21 mouse cellular contexts compared by ENCODE assay signal in genomic region chr6:98149043-98149813, GRCm38 (mm10).
A peak's percentile ranks its signal among the peaks of the same experiment; 100 is the strongest.
DNase-seq lines count a peak whose midpoint lies in the region; ATAC-seq and TF ChIP-seq lines count a peak whose summit lies in the region.
"Had no signal": no experiment of that assay in that cellular context is flagged by ENCODE, and none has a peak within 500 bp of the region (broad histone marks: within the 10 kb centered on the region; RNA-seq: fewer than 3 reads in every experiment).

No protein-coding gene starts in this region.

- peak; percentile 32 for DNase-seq in forebrain, embryonic 14.5 days (ENCODE audit: low spot score)
- DNase-seq in midbrain, embryonic 14.5 days: peak; percentile 21
- peak; percentile 49 for DNase-seq in limb, embryonic 14.5 days (ENCODE audit: low spot score)
- DNase-seq in hindbrain, postnatal 0 days (ENCODE audit: low spot score): no peak
- DNase-seq in lung, postnatal 25 days (ENCODE audit: low spot score): no peak
- DNase-seq: adrenal gland, adult 8-10 months; adrenal gland, postnatal 25 days; cerebellum, adult 11 months; cerebellum, adult 8-10 months; gastrocnemius, postnatal 10 days; gastrocnemius, postnatal 36 days; kidney, adult 11 months had no signal

- H3K36me3 ChIP-seq in forebrain, embryonic 14.5 days (ENCODE audit: control insufficient read depth, insufficient read depth, low read length): no peaks in the 10 kb centered on the region
- H3K36me3 ChIP-seq in forebrain, embryonic 13.5 days (ENCODE audit: poor library complexity, severe bottlenecking): no peaks in the 10 kb centered on the region
- H3K36me3 ChIP-seq in midbrain, embryonic 14.5 days (ENCODE audit: control insufficient read depth, insufficient read depth, low read length): no peaks in the 10 kb centered on the region
- H3K36me3 ChIP-seq in midbrain, embryonic 16.5 days (ENCODE audit: control insufficient read depth, insufficient read depth, low read length): no peaks in the 10 kb centered on the region
- H3K36me3 ChIP-seq in forebrain, embryonic 16.5 days (ENCODE audit: control insufficient read depth, insufficient read depth): no peaks in the 10 kb centered on the region
- no peaks in the 10 kb centered on the region for H3K36me3 ChIP-seq in limb, embryonic 14.5 days (ENCODE audit: control insufficient read depth, insufficient read depth, low read length)
- H3K36me3 ChIP-seq in hindbrain, postnatal 0 days (ENCODE audit: insufficient read depth, low read length): no peaks in the 10 kb centered on the region
- H3K36me3 ChIP-seq: hindbrain, embryonic 12.5 days; hindbrain, embryonic 15.5 days; intestine, embryonic 15.5 days had no signal

- no peak overlapping the region for H3K4me3 ChIP-seq in forebrain, embryonic 14.5 days (ENCODE audit: low read depth, low read length)
- no peak overlapping the region for H3K4me3 ChIP-seq in forebrain, embryonic 13.5 days
- H3K4me3 ChIP-seq in midbrain, embryonic 14.5 days (replicated peaks; ENCODE audit: low read depth, low read length): no peak overlapping the region
- H3K4me3 ChIP-seq in midbrain, embryonic 16.5 days (ENCODE audit: low read depth, low read length): no peak overlapping the region
- no peak overlapping the region for H3K4me3 ChIP-seq in forebrain, embryonic 16.5 days (replicated peaks; ENCODE audit: low read length)
- H3K4me3 ChIP-seq in limb, embryonic 14.5 days (replicated peaks; ENCODE audit: low read length): no peak overlapping the region
- H3K4me3 ChIP-seq in hindbrain, postnatal 0 days (ENCODE audit: low read length): no peak overlapping the region
- H3K4me3 ChIP-seq: hindbrain, embryonic 12.5 days; hindbrain, embryonic 15.5 days; intestine, embryonic 15.5 days had no signal

- no peak for ATAC-seq in forebrain, embryonic 14.5 days
- no peak for ATAC-seq in forebrain, embryonic 13.5 days
- no peak for ATAC-seq in midbrain, embryonic 14.5 days (ENCODE audit: low FRiP score, low TSS enrichment)
- no peak for ATAC-seq in midbrain, embryonic 16.5 days
- 0 out of 2 replicates have a peak, but pooled peaks have one; percentile 55 for ATAC-seq in forebrain, embryonic 16.5 days
- ATAC-seq in limb, embryonic 14.5 days (ENCODE audit: low FRiP score, low read depth): peak; percentile 63
- no peak for ATAC-seq in hindbrain, postnatal 0 days
- ATAC-seq: activated CD4-positive, CD25-positive, alpha-beta regulatory T cell, adult 4 months; CD4-positive, CD25-positive, alpha-beta regulatory T cell, adult 4 months; intestine, embryonic 15.5 days had no signal

- TF ChIP-seq POLR2A in limb, embryonic 14.5 days (IDR thresholded peaks at IDR 0.05; ENCODE audit: borderline replicate concordance, extremely low read depth, insufficient read depth, insufficient read length): no peak

- no peak overlapping the region for H3K27ac ChIP-seq in forebrain, embryonic 14.5 days (ENCODE audit: low read depth, low read length)
- no peak overlapping the region; the same call in none of the 2 replicates for H3K27ac ChIP-seq in forebrain, embryonic 13.5 days
- H3K27ac ChIP-seq in midbrain, embryonic 14.5 days (replicated peaks; ENCODE audit: low read depth, low read length): no peak overlapping the region
- no peak overlapping the region for H3K27ac ChIP-seq in midbrain, embryonic 16.5 days (ENCODE audit: low read length)
- H3K27ac ChIP-seq in forebrain, embryonic 16.5 days (ENCODE audit: low read length): peak overlapping the region; percentile 61
- H3K27ac ChIP-seq in limb, embryonic 14.5 days (replicated peaks; ENCODE audit: low read depth, low read length): peak overlapping the region; percentile 16; the same call in 1 of the 2 replicates
- H3K27ac ChIP-seq in hindbrain, postnatal 0 days: no peak overlapping the region
- H3K27ac ChIP-seq: hindbrain, embryonic 12.5 days; hindbrain, embryonic 15.5 days; intestine, embryonic 15.5 days had no signal

- peaks cover 11% of the 10 kb centered on the region for H3K4me1 ChIP-seq in forebrain, embryonic 14.5 days (ENCODE audit: control insufficient read depth, insufficient read depth, low read length)
- peaks cover 25% of the 10 kb centered on the region for H3K4me1 ChIP-seq in forebrain, embryonic 13.5 days
- H3K4me1 ChIP-seq in midbrain, embryonic 14.5 days (ENCODE audit: control insufficient read depth, insufficient read depth, low read length): no peaks in the 10 kb centered on the region
- H3K4me1 ChIP-seq in midbrain, embryonic 16.5 days (ENCODE audit: control insufficient read depth, insufficient read depth, low read length): no peaks in the 10 kb centered on the region
- peaks cover 16% of the 10 kb centered on the region for H3K4me1 ChIP-seq in forebrain, embryonic 16.5 days (replicated peaks; ENCODE audit: control insufficient read depth, insufficient read depth, low read length)
- peaks cover 3% of the 10 kb centered on the region; the same call in 1 of the 2 replicates for H3K4me1 ChIP-seq in limb, embryonic 14.5 days (ENCODE audit: control insufficient read depth, insufficient read depth, low read length)
- H3K4me1 ChIP-seq in hindbrain, postnatal 0 days (ENCODE audit: insufficient read depth, low read length): no peaks in the 10 kb centered on the region
- H3K4me1 ChIP-seq: hindbrain, embryonic 12.5 days; hindbrain, embryonic 15.5 days; intestine, embryonic 15.5 days had no signal

- TF ChIP-seq CTCF in hindbrain, postnatal 0 days (IDR thresholded peaks at IDR 0.05; ENCODE audit: low read depth): no peak

- no peak overlapping the region for H3K4me2 ChIP-seq in forebrain, embryonic 14.5 days (ENCODE audit: low read length)
- H3K4me2 ChIP-seq in forebrain, embryonic 13.5 days: no peak overlapping the region
- H3K4me2 ChIP-seq in midbrain, embryonic 14.5 days (ENCODE audit: low read length): no peak overlapping the region
- H3K4me2 ChIP-seq in midbrain, embryonic 16.5 days (ENCODE audit: low read length): no peak overlapping the region
- H3K4me2 ChIP-seq in forebrain, embryonic 16.5 days (ENCODE audit: low read length): 0 out of 2 replicates have a peak overlapping the region, but pooled peaks have one; percentile 7
- no peak overlapping the region for H3K4me2 ChIP-seq in limb, embryonic 14.5 days (replicated peaks; ENCODE audit: low read depth, low read length, severe bottlenecking)
- no peak overlapping the region for H3K4me2 ChIP-seq in hindbrain, postnatal 0 days (ENCODE audit: low read depth, low read length)
- H3K4me2 ChIP-seq: heart, embryonic 11.5 days; hindbrain, embryonic 12.5 days; hindbrain, embryonic 15.5 days; intestine, embryonic 15.5 days had no signal

- WGBS in forebrain, embryonic 14.5 days: 54% methylated on average over 12 of the region's 12 CpGs
- 57% methylated on average over 12 of the region's 12 CpGs for WGBS in forebrain, embryonic 13.5 days
- 61% methylated on average over 12 of the region's 12 CpGs for WGBS in midbrain, embryonic 14.5 days
- WGBS in midbrain, embryonic 16.5 days: 63% methylated on average over 12 of the region's 12 CpGs
- 51% methylated on average over 12 of the region's 12 CpGs for WGBS in forebrain, embryonic 16.5 days
- WGBS in limb, embryonic 14.5 days: 47% methylated on average over 12 of the region's 12 CpGs
- WGBS in hindbrain, postnatal 0 days: 52% methylated on average over 12 of the region's 12 CpGs

- H3K9me3 ChIP-seq in forebrain, embryonic 14.5 days (replicated peaks; ENCODE audit: control insufficient read depth, low read length): no peaks in the 10 kb centered on the region
- no peaks in the 10 kb centered on the region for H3K9me3 ChIP-seq in forebrain, embryonic 13.5 days (replicated peaks)
- no peaks in the 10 kb centered on the region for H3K9me3 ChIP-seq in midbrain, embryonic 14.5 days (ENCODE audit: control insufficient read depth, low read length)
- H3K9me3 ChIP-seq in midbrain, embryonic 16.5 days (replicated peaks; ENCODE audit: control insufficient read depth, low read length, poor library complexity, severe bottlenecking): no peaks in the 10 kb centered on the region
- no peaks in the 10 kb centered on the region for H3K9me3 ChIP-seq in forebrain, embryonic 16.5 days (ENCODE audit: control insufficient read depth, low read length)
- H3K9me3 ChIP-seq in limb, embryonic 14.5 days (ENCODE audit: control insufficient read depth, low read length): no peaks in the 10 kb centered on the region
- no peaks in the 10 kb centered on the region for H3K9me3 ChIP-seq in hindbrain, postnatal 0 days (ENCODE audit: low read length)
- H3K9me3 ChIP-seq: hindbrain, embryonic 12.5 days; hindbrain, embryonic 15.5 days; intestine, embryonic 15.5 days had no signal

- no peak overlapping the region for H3K9ac ChIP-seq in forebrain, embryonic 14.5 days (ENCODE audit: low read length)
- no peak overlapping the region for H3K9ac ChIP-seq in forebrain, embryonic 13.5 days
- H3K9ac ChIP-seq in midbrain, embryonic 14.5 days (replicated peaks; ENCODE audit: low read length): no peak overlapping the region
- no peak overlapping the region for H3K9ac ChIP-seq in midbrain, embryonic 16.5 days (ENCODE audit: low read depth, low read length)
- no peak overlapping the region for H3K9ac ChIP-seq in forebrain, embryonic 16.5 days (replicated peaks; ENCODE audit: low read depth, low read length)
- no peak overlapping the region for H3K9ac ChIP-seq in limb, embryonic 14.5 days (ENCODE audit: low read depth, low read length, severe bottlenecking)
- no peak overlapping the region for H3K9ac ChIP-seq in hindbrain, postnatal 0 days (replicated peaks; ENCODE audit: low read length)
- H3K9ac ChIP-seq: hindbrain, embryonic 12.5 days; hindbrain, embryonic 15.5 days; intestine, embryonic 15.5 days had no signal

- no peaks in the 10 kb centered on the region for H3K27me3 ChIP-seq in forebrain, embryonic 14.5 days (replicated peaks; ENCODE audit: control insufficient read depth, insufficient read depth, low read length)
- H3K27me3 ChIP-seq in forebrain, embryonic 13.5 days: no peaks in the 10 kb centered on the region
- H3K27me3 ChIP-seq in midbrain, embryonic 14.5 days (ENCODE audit: control insufficient read depth, insufficient read depth, low read length): no peaks in the 10 kb centered on the region
- no peaks in the 10 kb centered on the region for H3K27me3 ChIP-seq in midbrain, embryonic 16.5 days (ENCODE audit: control insufficient read depth, insufficient read depth, low read depth, low read length)
- H3K27me3 ChIP-seq in forebrain, embryonic 16.5 days (replicated peaks; ENCODE audit: control insufficient read depth, insufficient read depth, low read length): no peaks in the 10 kb centered on the region; the same call in 1 of the 2 replicates
- no peaks in the 10 kb centered on the region for H3K27me3 ChIP-seq in limb, embryonic 14.5 days (ENCODE audit: control insufficient read depth, insufficient read depth, low read length)
- no peaks in the 10 kb centered on the region for H3K27me3 ChIP-seq in hindbrain, postnatal 0 days (ENCODE audit: insufficient read depth, low read length)
- H3K27me3 ChIP-seq: hindbrain, embryonic 12.5 days; hindbrain, embryonic 15.5 days; intestine, embryonic 15.5 days had no signal

Comparison
In these comparisons a context has a peak if more than half of its experiments do, and no peak if none do; other contexts are left out.
1. ATAC-seq: peak in forebrain, embryonic 16.5 days (single experiment) and limb, embryonic 14.5 days (single experiment); none in forebrain, embryonic 14.5 days (single experiment), forebrain, embryonic 13.5 days (single experiment), midbrain, embryonic 14.5 days (single experiment), midbrain, embryonic 16.5 days (single experiment) and hindbrain, postnatal 0 days (single experiment).
2. H3K27ac ChIP-seq: peak in forebrain, embryonic 16.5 days (single experiment) and limb, embryonic 14.5 days (single experiment); none in forebrain, embryonic 14.5 days (single experiment), forebrain, embryonic 13.5 days (single experiment), midbrain, embryonic 14.5 days (single experiment), midbrain, embryonic 16.5 days (single experiment) and hindbrain, postnatal 0 days (single experiment).
3. DNase-seq: peak in forebrain, embryonic 14.5 days (single experiment), midbrain, embryonic 14.5 days (single experiment) and limb, embryonic 14.5 days (single experiment); none in hindbrain, postnatal 0 days (single experiment) and lung, postnatal 25 days (single experiment).